Mouse (Mus musculus) embryonic facial prominence, embryonic 11.5 days (tissue): ENCODE results near the gene Slamf8. TPM values are rescaled to one million over a fixed set of nuclear protein-coding genes. Genes with fewer than 3 reads are reported as not detected.

ENCODE experiments used
- ATAC-seq: fragments of 200-750 bp; cut with Nextera tagmentation; replicated peaks from 2 replicates; pipeline ENCODE4 v1.8.0; 2017; ENCODE audit warnings: low read depth; ENCODE audit not compliant: insufficient number of reproducible peaks, low FRiP score, low TSS enrichment
- DNase-seq: peaks from one replicate; pipeline ENCODE4 v3.0.0-alpha.2; 2015; ENCODE audit warnings: low spot score
- H3K27ac ChIP-seq: fragments of 300-500 bp; sonication (generic); replicated peaks from 2 replicates; pipeline ENCODE4 v1.5.1; 2014; ENCODE audit warnings: mild to moderate bottlenecking, low read depth, low read length, control low read depth
- H3K27me3 ChIP-seq: fragments of 300-500 bp; sonication (generic); 2 replicates; pipeline ENCODE4 v1.6.1; 2014; ENCODE audit warnings: mild to moderate bottlenecking, low read length, moderate library complexity, mixed read lengths; ENCODE audit not compliant: control insufficient read depth, insufficient read depth
- H3K36me3 ChIP-seq: fragments of 300-500 bp; sonication (generic); replicated peaks from 2 replicates; pipeline ENCODE4 v1.6.1; 2014; ENCODE audit warnings: low read depth, mild to moderate bottlenecking, low read length, moderate library complexity, mixed read lengths; ENCODE audit not compliant: control insufficient read depth, insufficient read depth
- H3K4me1 ChIP-seq: fragments of 300-500 bp; sonication (generic); 2 replicates; pipeline ENCODE4 v1.6.1; 2014; ENCODE audit warnings: low read length, mixed read lengths; ENCODE audit not compliant: control insufficient read depth, insufficient read depth
- H3K4me2 ChIP-seq: fragments of 300-500 bp; sonication (generic); 2 replicates; pipeline ENCODE4 v1.6.1; 2014; ENCODE audit warnings: low read depth, mild to moderate bottlenecking, control low read depth, low read length, moderate library complexity
- H3K4me3 ChIP-seq: fragments of 300-500 bp; sonication (generic); 2 replicates; pipeline ENCODE4 v1.5.1; 2014; ENCODE audit warnings: low read depth, low read length, control low read depth
- H3K9ac ChIP-seq: fragments of 300-500 bp; sonication (generic); replicated peaks from 2 replicates; pipeline ENCODE4 v1.6.1; 2014; ENCODE audit warnings: mild to moderate bottlenecking, control low read depth, low read length
- H3K9me3 ChIP-seq: fragments of 300-500 bp; sonication (generic); replicated peaks from 2 replicates; pipeline ENCODE4 v1.6.1; 2016; ENCODE audit warnings: mild to moderate bottlenecking, low read length, inconsistent platforms, mixed read lengths; ENCODE audit not compliant: control insufficient read depth
- WGBS: fragments of 180-500 bp; shearing (Covaris S2); extraction: QIAGEN DNeasy Blood & Tissue Kit; methylation state at CpG from one replicate; pipeline ENCODE4 v1.1.7; 2014; 5-methylcytosine and 5-hydroxymethylcytosine counted together
- polyA plus RNA-seq: library from polyadenylated mRNA; unstranded; fragments of >200 nt; fragmentation: Nextera tagmentation; extraction: Ambion mirVana; gene quantifications from 2 replicates; pipeline ENCODE4 v1.2.1, GENCODE M21; 2014

Gene Slamf8
- polyA plus RNA-seq, 1 experiment from 2014 or later: not detected

DNA sequence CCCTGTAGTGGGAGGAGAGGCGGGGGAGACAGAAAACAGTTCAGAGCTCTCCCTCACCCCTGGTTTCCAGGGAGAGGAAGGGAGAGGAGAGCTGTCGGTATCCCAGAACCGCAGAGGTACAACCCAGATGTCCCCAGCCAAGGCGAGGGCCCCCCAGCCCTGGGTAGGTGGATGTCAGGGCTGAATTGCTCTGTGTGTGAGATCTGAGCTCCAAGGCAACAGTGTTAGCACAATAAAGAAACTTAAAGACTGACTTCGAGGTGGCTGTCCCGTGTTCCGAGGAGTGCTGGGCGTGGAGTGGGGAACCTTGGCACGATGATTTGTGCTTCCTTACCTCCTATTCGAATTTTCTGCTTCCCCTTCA is 26.9 kb downstream of the Slamf8 start:
- peak overlapping the region; percentile 94 for H3K4me2 ChIP-seq
- H3K27ac ChIP-seq: no peak overlapping the region
- no peak; the same call in 1 of the 2 replicates for ATAC-seq
- H3K9ac ChIP-seq: peak overlapping the region; percentile 59
- no peaks in the 10 kb centered on the region for H3K9me3 ChIP-seq
- H3K36me3 ChIP-seq: no peaks in the 10 kb centered on the region
- 3% methylated on average over 9 of the region's 10 CpGs for WGBS
- no peak for DNase-seq
- peak overlapping the region; percentile 68 for H3K4me3 ChIP-seq
- H3K4me1 ChIP-seq: no peaks in the 10 kb centered on the region
- peaks cover 25% of the 10 kb centered on the region for H3K27me3 ChIP-seq

DNA sequence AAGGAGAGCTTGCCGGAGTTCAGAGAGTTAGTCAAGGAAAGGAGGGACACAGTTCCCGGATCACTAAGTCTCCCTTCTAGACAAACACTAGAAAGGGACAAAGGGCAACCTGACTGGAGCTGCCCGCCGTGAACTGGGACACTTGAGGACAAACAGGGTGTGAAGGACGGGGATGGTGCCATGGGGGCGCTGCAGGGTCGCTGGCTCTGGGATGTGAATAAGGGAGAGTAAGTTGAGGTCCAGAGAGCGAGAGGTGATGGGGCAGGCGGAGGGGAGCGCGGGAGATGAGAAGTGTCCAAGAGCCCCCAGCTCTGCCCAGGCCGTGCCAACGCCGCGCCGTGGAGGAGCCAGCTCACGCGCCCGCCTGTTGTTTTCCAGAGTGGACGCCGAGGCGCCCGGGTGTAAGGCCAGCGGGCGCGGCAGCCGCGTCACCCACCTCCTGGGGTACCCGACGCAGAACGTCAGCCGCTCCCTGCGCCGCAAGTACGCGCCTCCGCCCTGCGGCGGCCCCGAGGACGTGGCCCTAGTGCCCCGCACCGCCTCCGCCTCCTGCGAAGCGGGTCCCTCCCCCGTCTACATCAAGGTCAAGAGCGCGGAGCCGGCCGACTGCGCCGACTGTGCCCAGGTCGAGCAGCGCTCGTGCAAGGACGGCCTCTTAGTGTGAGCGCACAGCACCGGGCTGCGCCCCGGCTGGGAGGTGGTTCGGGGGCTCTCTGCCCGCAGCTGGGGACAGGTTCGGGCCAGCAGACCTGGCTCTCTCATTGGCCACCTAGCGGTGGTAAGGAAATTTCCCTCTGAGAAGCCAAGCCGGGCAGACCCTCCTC is 27.5 kb downstream of the Slamf8 start:
- H3K9me3 ChIP-seq: no peaks in the 10 kb centered on the region
- H3K4me1 ChIP-seq: no peaks in the 10 kb centered on the region
- H3K27me3 ChIP-seq: peaks cover 25% of the 10 kb centered on the region
- peak overlapping the region; percentile 68 for H3K4me3 ChIP-seq
- DNase-seq (peak; percentile 88), ATAC-seq (peak; percentile 89)
- under 1% methylated on average over 66 of the region's 66 CpGs for WGBS
- H3K4me2 ChIP-seq: peak overlapping the region; percentile 94
- no peak overlapping the region for H3K27ac ChIP-seq
- no peaks in the 10 kb centered on the region for H3K36me3 ChIP-seq
- H3K9ac ChIP-seq: peak overlapping the region; percentile 59

DNA sequence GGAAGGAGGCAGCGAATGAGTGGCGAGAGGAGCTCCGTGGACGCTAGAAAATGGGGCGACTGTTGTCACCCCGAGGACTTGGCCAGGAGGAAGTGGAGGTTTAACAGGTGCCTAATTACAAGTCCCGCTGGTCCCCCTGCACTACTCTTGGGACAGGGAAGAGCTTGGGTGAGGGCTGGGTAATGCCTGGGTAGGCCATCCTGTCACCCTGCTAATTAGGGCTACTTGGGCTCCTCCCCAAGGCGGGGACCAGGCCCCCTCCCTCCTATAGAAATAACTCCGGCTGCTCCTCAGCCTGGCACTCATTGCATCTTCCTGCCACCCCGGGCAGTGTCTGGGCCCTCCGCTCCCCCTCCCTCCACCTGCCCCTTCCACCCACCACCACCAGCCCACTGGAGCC is 34.7 kb downstream of the Slamf8 start, which contains the start of gene Vsig8:
Gene Vsig8, plus strand, starts transcription at position 301 of the 400 bp plus-strand sequence.
- no peaks in the 10 kb centered on the region for H3K4me1 ChIP-seq
- DNase-seq (no peak), ATAC-seq (no peak)
- H3K4me3 ChIP-seq: no peak within 1 kb of the TSS
- no peak within 1 kb of the TSS for H3K27ac ChIP-seq
- H3K27me3 ChIP-seq: peaks cover 4% of the 10 kb centered on the region
- H3K36me3 ChIP-seq: no peaks in the 10 kb centered on the region
- 71% methylated on average over 11 of the region's 11 CpGs for WGBS
- no peak within 1 kb of the TSS for H3K9ac ChIP-seq
- H3K4me2 ChIP-seq: no peak within 1 kb of the TSS
- no peaks in the 10 kb centered on the region for H3K9me3 ChIP-seq

DNA sequence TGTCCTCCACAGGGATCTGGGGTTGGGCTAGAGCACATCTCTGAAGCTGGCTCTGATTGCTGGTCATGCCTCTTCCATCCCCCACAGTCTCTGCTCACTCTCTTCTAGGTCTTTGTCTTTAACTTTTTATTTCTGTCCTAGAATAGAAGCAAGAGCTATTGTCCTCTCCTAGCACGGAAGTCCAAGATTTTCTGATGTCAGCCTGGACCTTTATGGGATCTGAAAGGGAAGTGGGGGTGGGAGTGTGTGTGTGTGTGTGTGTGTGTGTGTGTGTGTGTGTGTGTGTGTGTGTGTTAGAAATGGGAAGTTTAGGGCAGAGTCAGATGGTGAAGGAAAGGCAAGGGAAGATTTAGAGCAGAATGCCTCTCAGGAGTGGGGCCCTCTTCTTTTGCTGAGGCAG is 37.7 kb downstream of the Slamf8 start:
- Histone ChIP-seq H3K9me3 (no peaks in the 10 kb centered on the region), H3K27me3 (peaks cover 3% of the 10 kb centered on the region), H3K36me3 (no peaks in the 10 kb centered on the region), H3K4me1 (no peaks in the 10 kb centered on the region), H3K9ac (no peak overlapping the region), H3K4me3 (no peak overlapping the region), H3K27ac (no peak overlapping the region), H3K4me2 (no peak overlapping the region)
- DNase-seq (no peak), ATAC-seq (no peak)
- 53% methylated on average over 1 of the region's 1 CpGs for WGBS

DNA sequence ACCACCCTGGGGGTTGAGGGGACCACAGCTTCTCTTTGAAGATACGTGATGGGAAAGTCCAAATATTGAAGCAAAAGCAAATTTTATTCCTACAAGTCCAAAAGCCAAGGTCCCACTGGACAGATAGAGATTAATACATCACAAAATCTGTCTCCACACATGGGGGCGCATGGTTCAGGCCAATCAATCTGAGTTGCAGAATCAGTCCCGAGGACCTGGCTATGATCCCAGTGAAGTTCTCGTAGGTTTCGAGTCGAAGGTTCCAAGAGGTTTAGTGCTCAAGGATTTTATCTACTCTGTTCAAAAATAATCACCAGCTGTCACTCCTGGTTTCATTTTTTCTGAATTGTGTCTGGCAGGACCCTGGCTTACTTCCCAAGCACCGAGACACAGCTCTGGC is 39.4 kb downstream of the Slamf8 start:
- H3K27me3 ChIP-seq: peaks cover 3% of the 10 kb centered on the region
- H3K36me3 ChIP-seq: no peaks in the 10 kb centered on the region
- no peak overlapping the region for H3K27ac ChIP-seq
- ATAC-seq (no peak), DNase-seq (no peak)
- H3K9me3 ChIP-seq: no peaks in the 10 kb centered on the region
- H3K9ac ChIP-seq: peak overlapping the region; percentile 13; the same call in 1 of the 2 replicates
- WGBS: 70% methylated on average over 7 of the region's 7 CpGs
- H3K4me3 ChIP-seq: no peak overlapping the region; the same call in 1 of the 2 replicates
- no peaks in the 10 kb centered on the region for H3K4me1 ChIP-seq
- H3K4me2 ChIP-seq: no peak overlapping the region

DNA sequence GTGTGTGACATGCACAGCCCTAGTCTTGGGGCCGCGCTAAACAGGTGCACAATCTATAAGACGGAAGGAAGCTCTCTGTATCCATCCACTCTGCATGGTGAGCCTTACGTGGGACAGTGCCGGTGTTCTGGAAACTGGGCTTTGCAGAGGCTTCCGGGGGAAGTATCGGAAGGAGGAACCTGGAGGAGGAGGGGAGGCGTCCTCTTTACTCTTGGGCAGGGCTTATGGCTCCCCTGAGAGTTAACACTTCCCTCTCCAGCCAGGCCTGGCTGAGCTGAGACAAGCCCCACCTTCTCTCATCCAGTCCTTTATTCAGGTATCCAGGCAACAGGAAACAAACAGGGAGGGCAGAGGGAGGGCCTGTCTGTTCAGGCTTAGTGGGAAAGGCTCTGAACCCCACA is 39.8 kb downstream of the Slamf8 start:
- 2% methylated on average over 8 of the region's 8 CpGs for WGBS
- Histone ChIP-seq H3K27ac (no peak overlapping the region), H3K4me3 (peak overlapping the region; percentile 26), H3K9me3 (no peaks in the 10 kb centered on the region), H3K9ac (peak overlapping the region; percentile 23; the same call in 1 of the 2 replicates), H3K4me1 (no peaks in the 10 kb centered on the region), H3K27me3 (peaks cover 3% of the 10 kb centered on the region), H3K4me2 (peak overlapping the region; percentile 49), H3K36me3 (no peaks in the 10 kb centered on the region)
- DNase-seq (peak; percentile 77), ATAC-seq (peak; percentile 77)

DNA sequence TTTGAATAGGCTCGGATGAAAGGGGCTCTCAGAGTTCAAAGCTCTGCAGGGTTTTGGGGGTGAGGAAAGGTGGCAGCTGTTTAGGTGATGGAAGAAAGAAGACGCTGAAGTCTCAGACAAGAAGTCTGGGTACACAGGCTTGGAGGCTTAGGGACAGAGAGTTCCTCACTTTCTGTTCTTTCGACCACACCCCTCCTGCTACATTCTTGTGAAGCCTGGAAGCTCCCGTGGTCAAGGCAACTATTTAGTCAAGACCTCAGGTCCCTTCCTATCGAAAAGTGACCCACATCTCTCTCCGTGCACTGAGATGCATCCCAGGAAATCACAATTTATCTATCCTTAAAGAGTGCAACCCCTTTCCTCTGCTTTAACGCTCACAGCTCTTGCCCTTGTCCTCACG is 40.7 kb downstream of the Slamf8 start:
- no peak overlapping the region; the same call in 1 of the 2 replicates for H3K9ac ChIP-seq
- no peaks in the 10 kb centered on the region for H3K4me1 ChIP-seq
- DNase-seq: no peak
- H3K36me3 ChIP-seq: no peaks in the 10 kb centered on the region
- ATAC-seq: no peak
- H3K9me3 ChIP-seq: no peaks in the 10 kb centered on the region
- H3K27me3 ChIP-seq: peaks cover 3% of the 10 kb centered on the region
- H3K4me3 ChIP-seq: peak overlapping the region; percentile 26; the same call in 1 of the 2 replicates
- peak overlapping the region; percentile 49 for H3K4me2 ChIP-seq
- no peak overlapping the region for H3K27ac ChIP-seq
- 8% methylated on average over 8 of the region's 8 CpGs for WGBS

DNA sequence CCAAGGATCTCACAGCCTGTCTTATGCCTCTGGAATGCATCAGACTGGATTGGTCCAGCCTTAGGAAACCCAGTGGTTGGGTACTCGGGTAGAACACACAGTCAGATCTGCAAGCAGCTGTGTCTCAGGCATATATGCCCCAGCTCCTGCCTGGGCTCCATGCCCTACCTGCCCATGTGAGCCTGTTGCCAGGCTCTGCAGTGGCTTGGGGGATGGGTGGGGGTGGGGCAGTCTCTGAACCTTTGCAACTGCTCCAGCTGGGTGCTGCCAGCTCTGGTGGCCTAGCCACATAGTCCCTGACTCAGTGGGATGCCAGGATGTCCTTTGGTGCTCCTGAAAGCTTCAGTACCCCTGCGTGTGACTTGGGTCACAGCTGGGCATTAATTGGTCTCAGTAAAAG is 41.1 kb downstream of the Slamf8 start:
- WGBS: 11% methylated on average over 2 of the region's 2 CpGs
- no peak overlapping the region for H3K27ac ChIP-seq

More for the DNA sequence above, 41.1 kb downstream of the Slamf8 start:
- H3K36me3 ChIP-seq: no peaks in the 10 kb centered on the region
- H3K4me3 ChIP-seq: no peak overlapping the region
- no peak for ATAC-seq
- no peaks in the 10 kb centered on the region for H3K9me3 ChIP-seq
- H3K27me3 ChIP-seq: peaks cover 3% of the 10 kb centered on the region
- no peak for DNase-seq
- H3K4me1 ChIP-seq: no peaks in the 10 kb centered on the region
- H3K4me2 ChIP-seq: no peak overlapping the region
- H3K9ac ChIP-seq: no peak overlapping the region
